Mouse (Mus musculus): ENCODE data around the gene Sirpa.

The Sirpa gene

GRCm38 (mm10) chr2:129584905-129585304 is 7.7 kb upstream of the Sirpa start:
- no peak for DNase-seq

- no peak for DNase-seq
Measured at GRCm38 (mm10) chr2:129585904-129586514, 6.6 kb upstream of the Sirpa start.

- DNase-seq = no peak
Measured at GRCm38 (mm10) chr2:129587241-129587640, 5.4 kb upstream of the Sirpa start.

GRCm38 (mm10) chr2:129587825-129588251 is 4.8 kb upstream of the Sirpa start:
- DNase-seq = no peak

GRCm38 (mm10) chr2:129591897-129592296 is 738 bp upstream of the Sirpa start:
- DNase-seq = no peak

GRCm38 (mm10) chr2:129593141-129593875 is 673 bp downstream of the Sirpa start:
- peak; percentile 90 for DNase-seq

GRCm38 (mm10) chr2:129593876-129594421 is 1.3 kb downstream of the Sirpa start:
- DNase-seq = peak; percentile 40

- no peak for DNase-seq
Measured at GRCm38 (mm10) chr2:129594569-129594968, 1.9 kb downstream of the Sirpa start.

- no peak for DNase-seq
Measured at GRCm38 (mm10) chr2:129595206-129595605, 2.6 kb downstream of the Sirpa start.

GRCm38 (mm10) chr2:129595661-129596209 is 3.1 kb downstream of the Sirpa start:
- DNase-seq = peak; percentile 66

- DNase-seq = no peak
Measured at GRCm38 (mm10) chr2:129596555-129597172, 4.0 kb downstream of the Sirpa start.

GRCm38 (mm10) chr2:129597581-129597980 is 4.9 kb downstream of the Sirpa start:
- no peak for DNase-seq

- DNase-seq = no peak
Measured at GRCm38 (mm10) chr2:129598094-129598493, 5.5 kb downstream of the Sirpa start.

- DNase-seq = no peak
Measured at GRCm38 (mm10) chr2:129599231-129600084, 6.8 kb downstream of the Sirpa start.

GRCm38 (mm10) chr2:129601059-129601650 is 8.5 kb downstream of the Sirpa start:
- peak; percentile 56 for DNase-seq

GRCm38 (mm10) chr2:129601894-129602663 is 9.4 kb downstream of the Sirpa start:
- DNase-seq = no peak

GRCm38 (mm10) chr2:129602856-129603255 is 10.2 kb downstream of the Sirpa start:
- DNase-seq = no peak

- DNase-seq = no peak
Measured at GRCm38 (mm10) chr2:129603536-129603935, 10.9 kb downstream of the Sirpa start.

GRCm38 (mm10) chr2:129604032-129604431 is 11.4 kb downstream of the Sirpa start:
- DNase-seq = peak; percentile 41

GRCm38 (mm10) chr2:129605816-129606215 is 13.2 kb downstream of the Sirpa start:
- no peak for DNase-seq

- DNase-seq = no peak
Measured at GRCm38 (mm10) chr2:129606269-129606668, 13.6 kb downstream of the Sirpa start.
